Mouse (Mus musculus) C2C12 (cell line): ENCODE results near the gene Fam89b.

Source experiments
- CTCF ChIP-seq: IDR thresholded peaks from one replicate; pipeline ENCODE4 v1.5.1; 2011; ENCODE audit not compliant: control insufficient read depth, insufficient read depth, insufficient read length
- MAX ChIP-seq: IDR thresholded peaks from one replicate; pipeline ENCODE4 v1.6.1; 2011; ENCODE audit warnings: mild to moderate bottlenecking, control low read depth
- MYOD1 ChIP-seq: IDR thresholded peaks from one replicate; pipeline ENCODE4 v1.6.1; 2011; ENCODE audit warnings: low read depth; ENCODE audit not compliant: control insufficient read depth, insufficient read length
- USF1 ChIP-seq: IDR thresholded peaks from one replicate; pipeline ENCODE4 v1.6.1; 2011; ENCODE audit warnings: low read depth, mild to moderate bottlenecking, control low read depth, moderate library complexity

GRCm38 (mm10) chr19:5730314-5731186, 1.1 kb upstream of the Fam89b start:
- TF ChIP-seq CTCF: no peak
- no peak for TF ChIP-seq USF1
- TF ChIP-seq MYOD1: no peak
- no peak for TF ChIP-seq MAX
